Mouse (Mus musculus) limb, embryonic 10.5 days (tissue): ENCODE data around the gene Mex3d. TPM values are rescaled to one million over a fixed set of nuclear protein-coding genes. Genes with fewer than 3 reads are reported as not detected.
A peak's percentile ranks its signal among the peaks of the same experiment; 100 is the strongest.

ENCODE experiments used
- DNase-seq: peaks from one replicate; pipeline ENCODE4 v3.0.0-alpha.2; 2017; ENCODE audit warnings: low spot score
- H3K27ac ChIP-seq: fragments of 300-500 bp; sonication (generic); 2 replicates; pipeline ENCODE4 v1.5.1; 2016; ENCODE audit warnings: mild to moderate bottlenecking
- H3K27me3 ChIP-seq: fragments of 300-500 bp; sonication (generic); 2 replicates; pipeline ENCODE4 v1.6.1; 2016; ENCODE audit warnings: low read depth, mild to moderate bottlenecking; ENCODE audit not compliant: poor library complexity, severe bottlenecking
- H3K36me3 ChIP-seq: fragments of 300-500 bp; sonication (generic); 2 replicates; pipeline ENCODE4 v1.6.1; 2016; ENCODE audit warnings: mild to moderate bottlenecking, moderate library complexity
- H3K4me1 ChIP-seq: fragments of 300-500 bp; sonication (generic); 2 replicates; pipeline ENCODE4 v1.6.1; 2016
- H3K4me3 ChIP-seq: fragments of 300-500 bp; sonication (generic); 2 replicates; pipeline ENCODE4 v1.5.1; 2016; ENCODE audit warnings: mild to moderate bottlenecking, moderate library complexity
- H3K9me3 ChIP-seq: fragments of 300-500 bp; sonication (generic); replicated peaks from 2 replicates; pipeline ENCODE4 v1.6.1; 2016; ENCODE audit warnings: mild to moderate bottlenecking
- WGBS: fragments of 180-500 bp; shearing (Covaris S2); methylation state at CpG from one replicate; pipeline ENCODE4 v1.1.7; 2016; 5-methylcytosine and 5-hydroxymethylcytosine counted together
- polyA plus RNA-seq: library from polyadenylated mRNA; unstranded; fragments of >200 nt; fragmentation: Nextera tagmentation; extraction: Ambion mirVana; gene quantifications from 2 replicates; pipeline ENCODE4 v1.2.1, GENCODE M21; 2016

Mex3d gene
- polyA plus RNA-seq, 1 experiment from 2014 or later: 7.5 TPM

DNA sequence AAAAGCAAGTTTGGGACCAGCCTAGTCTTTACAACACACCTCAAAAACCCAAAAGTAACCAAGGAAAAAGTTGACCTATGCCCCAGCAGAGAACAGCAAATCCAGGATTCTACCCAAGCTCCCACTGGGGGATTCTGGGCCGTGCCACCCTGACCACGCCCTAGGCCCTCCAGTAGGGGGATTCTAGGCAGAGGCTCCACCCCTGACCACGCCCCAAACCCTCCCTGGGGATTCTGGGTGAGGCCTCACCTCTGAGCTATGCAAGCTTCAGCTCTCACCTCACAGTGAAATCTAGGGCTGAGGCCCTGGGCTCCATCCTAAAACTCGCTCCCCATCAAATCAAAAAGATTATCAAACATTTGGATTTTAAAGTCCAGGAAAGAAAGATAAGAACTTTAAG, 36.1 kb upstream of the Mex3d start:
- no peak overlapping the region for H3K27ac ChIP-seq
- DNase-seq: no peak
- 0 out of 2 replicates have a peak, but pooled peaks cover 9% of the 10 kb centered on the region for H3K4me1 ChIP-seq
- H3K4me3 ChIP-seq: no peak overlapping the region
- 54% methylated on average over 4 of the region's 4 CpGs for WGBS
- no peaks in the 10 kb centered on the region for H3K27me3 ChIP-seq
- peaks cover 100% of the 10 kb centered on the region for H3K36me3 ChIP-seq
- no peaks in the 10 kb centered on the region for H3K9me3 ChIP-seq

DNA sequence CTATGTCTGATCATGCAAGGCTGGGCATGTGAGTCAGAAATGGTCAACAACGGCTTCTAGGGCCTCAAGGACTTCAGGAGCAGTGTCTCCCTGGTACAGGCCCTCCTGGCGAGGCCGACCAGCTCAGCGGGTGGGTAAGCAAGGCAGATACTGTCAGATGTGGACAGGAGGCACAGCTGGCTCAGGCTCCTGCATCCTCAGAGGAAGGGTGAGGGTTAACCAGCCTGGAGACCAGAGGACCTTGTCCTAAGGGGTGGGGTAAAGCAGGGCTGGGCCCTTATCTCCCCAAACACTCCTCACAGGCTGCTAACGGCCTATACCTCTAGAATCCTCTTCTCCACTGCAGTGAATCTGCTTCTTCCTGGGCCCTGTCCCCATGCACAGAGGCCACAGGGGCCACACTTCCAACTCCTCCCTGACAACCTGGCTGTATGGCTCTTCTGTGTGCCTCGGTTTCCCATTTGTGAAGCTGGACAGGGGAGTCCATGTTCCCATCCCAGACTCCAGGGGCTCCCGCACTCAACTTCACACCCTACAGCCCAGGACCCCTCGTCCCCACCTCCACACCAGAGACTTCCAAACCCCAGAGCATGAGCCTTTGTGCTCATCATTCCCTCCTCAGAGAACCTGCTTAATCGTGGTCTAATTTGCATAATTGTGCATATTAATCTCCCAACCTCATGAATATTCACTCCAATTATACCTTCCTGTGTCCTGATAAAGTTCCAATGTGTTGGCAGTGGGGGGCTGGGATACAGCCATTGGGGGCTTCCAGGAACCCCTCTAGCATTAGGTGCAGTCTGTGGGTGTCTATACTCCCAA, 34.4 kb upstream of the Mex3d start:
- Histone ChIP-seq H3K4me3 (no peak overlapping the region), H3K27ac (no peak overlapping the region; the same call in 1 of the 2 replicates)
- WGBS: 92% methylated on average over 9 of the region's 9 CpGs

DNA sequence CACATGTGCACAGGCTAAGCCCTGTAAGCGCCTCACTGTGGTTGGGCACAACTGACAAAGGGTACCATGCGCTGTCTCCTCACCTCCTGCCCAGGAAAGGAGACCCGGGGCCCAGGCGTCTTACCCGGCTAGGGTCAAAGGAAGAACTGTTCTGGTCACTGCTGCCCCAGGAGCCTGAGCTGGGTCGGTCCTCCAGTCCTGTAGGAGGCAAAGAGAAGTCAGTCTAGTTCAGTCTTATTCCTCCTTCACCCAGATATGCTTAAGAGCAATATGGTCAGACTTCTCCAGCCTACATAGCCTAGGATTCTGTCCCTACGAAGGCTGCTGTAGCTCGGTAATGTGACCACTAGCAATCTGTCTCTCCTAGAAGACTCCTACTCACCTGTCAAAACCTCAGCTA, 33.7 kb upstream of the Mex3d start:
- WGBS: 95% methylated on average over 8 of the region's 8 CpGs
- Histone ChIP-seq H3K27ac (no peak overlapping the region; the same call in 1 of the 2 replicates), H3K4me3 (peak overlapping the region; percentile 23)

More for the DNA sequence above, 34.4 kb upstream of the Mex3d start:
- H3K9me3 ChIP-seq: no peaks in the 10 kb centered on the region
- H3K36me3 ChIP-seq: peaks cover 100% of the 10 kb centered on the region
- H3K27me3 ChIP-seq: no peaks in the 10 kb centered on the region
- 0 out of 2 replicates have a peak, but pooled peaks cover 9% of the 10 kb centered on the region for H3K4me1 ChIP-seq
- no peak for DNase-seq

GRCm38 (mm10) chr10:80420729-80421128, 33.3 kb upstream of the Mex3d start:
- Histone ChIP-seq H3K4me3 (peak overlapping the region; percentile 23), H3K4me1 (0 out of 2 replicates have a peak, but pooled peaks cover 9% of the 10 kb centered on the region), H3K36me3 (peaks cover 100% of the 10 kb centered on the region), H3K27ac (no peak overlapping the region), H3K27me3 (no peaks in the 10 kb centered on the region), H3K9me3 (no peaks in the 10 kb centered on the region)
- DNase-seq: no peak
- WGBS: 93% methylated on average over 10 of the region's 10 CpGs

More for the DNA sequence above, 33.7 kb upstream of the Mex3d start:
- H3K27me3 ChIP-seq: no peaks in the 10 kb centered on the region
- H3K36me3 ChIP-seq: peaks cover 100% of the 10 kb centered on the region
- no peaks in the 10 kb centered on the region for H3K9me3 ChIP-seq
- no peak for DNase-seq
- H3K4me1 ChIP-seq: 0 out of 2 replicates have a peak, but pooled peaks cover 9% of the 10 kb centered on the region

DNA sequence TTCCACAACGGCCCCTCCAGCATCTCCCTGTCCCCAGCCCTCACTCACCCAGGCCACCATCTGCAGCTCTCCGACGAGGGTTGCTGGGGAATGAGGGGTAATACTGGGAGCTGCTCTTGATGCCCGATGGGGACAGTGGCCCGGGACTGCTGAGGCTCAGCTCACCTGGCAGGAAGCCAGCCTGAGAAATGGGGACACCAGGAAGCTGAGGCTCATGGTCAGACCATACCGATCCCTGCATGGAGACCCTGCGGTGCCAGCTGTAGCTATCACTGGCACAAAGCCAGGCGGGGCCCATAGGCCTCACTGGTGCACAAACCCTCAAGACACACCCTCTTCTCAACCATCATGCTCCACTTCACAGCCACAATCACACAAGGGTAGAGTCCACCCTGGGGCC, 32.0 kb upstream of the Mex3d start:
- no peak for DNase-seq
- WGBS: 94% methylated on average over 8 of the region's 8 CpGs
- H3K4me3 ChIP-seq: no peak overlapping the region
- 0 out of 2 replicates have a peak, but pooled peaks cover 9% of the 10 kb centered on the region for H3K4me1 ChIP-seq
- H3K27ac ChIP-seq: no peak overlapping the region
- no peaks in the 10 kb centered on the region for H3K27me3 ChIP-seq
- H3K36me3 ChIP-seq: peaks cover 100% of the 10 kb centered on the region
- no peaks in the 10 kb centered on the region for H3K9me3 ChIP-seq

- H3K4me3 ChIP-seq: no peak overlapping the region
- H3K4me1 ChIP-seq: no peaks in the 10 kb centered on the region
- no peak overlapping the region for H3K27ac ChIP-seq
- 86% methylated on average over 3 of the region's 3 CpGs for WGBS
- H3K27me3 ChIP-seq: no peaks in the 10 kb centered on the region
- DNase-seq: no peak
- H3K9me3 ChIP-seq: no peaks in the 10 kb centered on the region
- peaks cover 100% of the 10 kb centered on the region for H3K36me3 ChIP-seq
These were observed 30.9 kb upstream of the Mex3d start for GRCm38 (mm10) chr10:80418311-80418710.

- no peaks in the 10 kb centered on the region for H3K9me3 ChIP-seq
- DNase-seq: no peak
- 96% methylated on average over 1 of the region's 1 CpGs for WGBS
- no peak overlapping the region for H3K4me3 ChIP-seq
- peaks cover 100% of the 10 kb centered on the region for H3K36me3 ChIP-seq
- H3K27ac ChIP-seq: no peak overlapping the region
- no peaks in the 10 kb centered on the region for H3K4me1 ChIP-seq
- no peaks in the 10 kb centered on the region for H3K27me3 ChIP-seq
These were observed 30.4 kb upstream of the Mex3d start for GRCm38 (mm10) chr10:80417841-80418240.

DNA sequence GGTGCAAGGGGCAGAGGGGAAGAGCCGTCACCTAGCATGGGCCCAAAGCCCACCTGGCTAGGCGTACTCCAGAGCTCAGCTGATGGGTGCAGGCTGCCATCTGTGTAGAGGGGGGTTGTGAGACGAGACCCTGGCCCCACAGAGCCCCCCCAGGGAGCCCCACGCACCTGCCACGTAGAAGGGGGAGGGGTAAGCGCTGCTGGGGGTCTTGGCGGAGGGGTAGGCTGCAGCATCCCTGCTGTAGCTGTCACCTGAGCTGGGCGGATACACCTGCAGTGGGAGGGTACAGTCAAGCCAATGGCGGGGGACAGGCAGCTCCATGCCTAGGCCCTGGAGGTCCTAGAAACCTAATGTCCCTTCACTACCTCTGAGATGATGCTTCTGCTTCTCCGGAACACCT, 29.9 kb upstream of the Mex3d start:
- H3K27me3 ChIP-seq: no peaks in the 10 kb centered on the region
- DNase-seq: no peak
- no peaks in the 10 kb centered on the region for H3K9me3 ChIP-seq
- H3K36me3 ChIP-seq: peaks cover 100% of the 10 kb centered on the region
- H3K27ac ChIP-seq: no peak overlapping the region
- no peak overlapping the region for H3K4me3 ChIP-seq
- H3K4me1 ChIP-seq: no peaks in the 10 kb centered on the region
- 94% methylated on average over 10 of the region's 10 CpGs for WGBS

DNA sequence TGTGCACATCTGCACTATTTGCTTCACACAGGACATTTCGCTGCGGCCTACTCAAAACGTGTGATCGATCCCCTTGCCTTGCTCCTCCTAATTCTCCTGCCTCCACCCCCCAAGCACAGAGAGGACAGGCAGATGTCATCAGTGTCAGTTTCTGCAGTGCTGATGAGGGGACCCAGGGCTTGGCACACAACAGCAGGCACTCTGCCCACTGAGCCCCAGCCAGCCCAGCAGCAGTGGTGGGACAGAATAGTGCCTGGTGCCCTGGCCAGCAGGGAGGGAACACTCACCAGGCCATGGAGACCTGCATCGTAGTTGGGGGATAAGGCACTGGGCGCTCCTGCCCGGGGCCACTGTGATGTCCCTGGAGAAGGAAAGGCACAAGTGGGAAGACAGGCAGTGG, 28.1 kb upstream of the Mex3d start:
- 93% methylated on average over 7 of the region's 7 CpGs for WGBS
- Histone ChIP-seq H3K36me3 (peaks cover 100% of the 10 kb centered on the region), H3K9me3 (no peaks in the 10 kb centered on the region), H3K4me3 (peak overlapping the region; percentile 11; the same call in 1 of the 2 replicates), H3K27me3 (no peaks in the 10 kb centered on the region), H3K4me1 (no peaks in the 10 kb centered on the region), H3K27ac (no peak overlapping the region)
- no peak for DNase-seq

- DNase-seq: no peak
- H3K27ac ChIP-seq: no peak overlapping the region
- no peak overlapping the region for H3K4me3 ChIP-seq
- peaks cover 95% of the 10 kb centered on the region for H3K36me3 ChIP-seq
- WGBS: 92% methylated on average over 44 of the region's 44 CpGs
- no peaks in the 10 kb centered on the region for H3K27me3 ChIP-seq
- no peaks in the 10 kb centered on the region for H3K9me3 ChIP-seq
- H3K4me1 ChIP-seq: peaks cover 2% of the 10 kb centered on the region
These were observed 25.4 kb upstream of the Mex3d start for GRCm38 (mm10) chr10:80412656-80413541.

- 52% methylated on average over 4 of the region's 4 CpGs for WGBS
- Histone ChIP-seq H3K27me3 (no peaks in the 10 kb centered on the region), H3K36me3 (peaks cover 66% of the 10 kb centered on the region), H3K27ac (0 out of 2 replicates have a peak overlapping the region, but pooled peaks have one; percentile 73), H3K4me3 (peak overlapping the region; percentile 85; the same call in 1 of the 2 replicates), H3K9me3 (no peaks in the 10 kb centered on the region), H3K4me1 (peaks cover 24% of the 10 kb centered on the region)
- DNase-seq: no peak
These were observed 20.5 kb upstream of the Mex3d start for GRCm38 (mm10) chr10:80407924-80408323.

GRCm38 (mm10) chr10:80406684-80407501, 19.4 kb upstream of the Mex3d start, which contains the start of gene Uqcr11:
Uqcr11 (minus strand) TSS chr10:80406830.
- DNase-seq: peak; percentile 92
- WGBS: 2% methylated on average over 27 of the region's 27 CpGs
- Histone ChIP-seq H3K4me3 (peak within 1 kb of the TSS; percentile 85), H3K4me1 (peaks cover 24% of the 10 kb centered on the region), H3K9me3 (no peaks in the 10 kb centered on the region), H3K27me3 (no peaks in the 10 kb centered on the region), H3K36me3 (peaks cover 66% of the 10 kb centered on the region), H3K27ac (peak within 1 kb of the TSS; percentile 73)
